Mouse (Mus musculus) embryonic facial prominence, embryonic 11.5 days (tissue): ENCODE results near the gene Mrpl2. TPM values are rescaled to one million over a fixed set of nuclear protein-coding genes. Genes with fewer than 3 reads are reported as not detected.

ENCODE experiments used
- ATAC-seq: fragments of 200-750 bp; cut with Nextera tagmentation; replicated peaks from 2 replicates; pipeline ENCODE4 v1.8.0; 2017; ENCODE audit warnings: low read depth; ENCODE audit not compliant: insufficient number of reproducible peaks, low FRiP score, low TSS enrichment
- DNase-seq: peaks from one replicate; pipeline ENCODE4 v3.0.0-alpha.2; 2015; ENCODE audit warnings: low spot score
- H3K27ac ChIP-seq: fragments of 300-500 bp; sonication (generic); replicated peaks from 2 replicates; pipeline ENCODE4 v1.5.1; 2014; ENCODE audit warnings: mild to moderate bottlenecking, low read depth, low read length, control low read depth
- H3K27me3 ChIP-seq: fragments of 300-500 bp; sonication (generic); 2 replicates; pipeline ENCODE4 v1.6.1; 2014; ENCODE audit warnings: mild to moderate bottlenecking, low read length, moderate library complexity, mixed read lengths; ENCODE audit not compliant: control insufficient read depth, insufficient read depth
- H3K36me3 ChIP-seq: fragments of 300-500 bp; sonication (generic); replicated peaks from 2 replicates; pipeline ENCODE4 v1.6.1; 2014; ENCODE audit warnings: low read depth, mild to moderate bottlenecking, low read length, moderate library complexity, mixed read lengths; ENCODE audit not compliant: control insufficient read depth, insufficient read depth
- H3K4me1 ChIP-seq: fragments of 300-500 bp; sonication (generic); 2 replicates; pipeline ENCODE4 v1.6.1; 2014; ENCODE audit warnings: low read length, mixed read lengths; ENCODE audit not compliant: control insufficient read depth, insufficient read depth
- H3K4me2 ChIP-seq: fragments of 300-500 bp; sonication (generic); 2 replicates; pipeline ENCODE4 v1.6.1; 2014; ENCODE audit warnings: low read depth, mild to moderate bottlenecking, control low read depth, low read length, moderate library complexity
- H3K4me3 ChIP-seq: fragments of 300-500 bp; sonication (generic); 2 replicates; pipeline ENCODE4 v1.5.1; 2014; ENCODE audit warnings: low read depth, low read length, control low read depth
- H3K9ac ChIP-seq: fragments of 300-500 bp; sonication (generic); replicated peaks from 2 replicates; pipeline ENCODE4 v1.6.1; 2014; ENCODE audit warnings: mild to moderate bottlenecking, control low read depth, low read length
- H3K9me3 ChIP-seq: fragments of 300-500 bp; sonication (generic); replicated peaks from 2 replicates; pipeline ENCODE4 v1.6.1; 2016; ENCODE audit warnings: mild to moderate bottlenecking, low read length, inconsistent platforms, mixed read lengths; ENCODE audit not compliant: control insufficient read depth
- WGBS: fragments of 180-500 bp; shearing (Covaris S2); extraction: QIAGEN DNeasy Blood & Tissue Kit; methylation state at CpG from one replicate; pipeline ENCODE4 v1.1.7; 2014; 5-methylcytosine and 5-hydroxymethylcytosine counted together
- polyA plus RNA-seq: library from polyadenylated mRNA; unstranded; fragments of >200 nt; fragmentation: Nextera tagmentation; extraction: Ambion mirVana; gene quantifications from 2 replicates; pipeline ENCODE4 v1.2.1, GENCODE M21; 2014

Mrpl2 gene
- polyA plus RNA-seq, 1 experiment from 2014 or later: 117 TPM

- no peaks in the 10 kb centered on the region for H3K9me3 ChIP-seq
- H3K27me3 ChIP-seq: no peaks in the 10 kb centered on the region
- WGBS: 0% methylated on average over 13 of the region's 13 CpGs
- peak overlapping the region; percentile 76 for H3K4me2 ChIP-seq
- H3K9ac ChIP-seq: peak overlapping the region; percentile 97
- DNase-seq (no peak), ATAC-seq (no peak)
- peaks cover 10% of the 10 kb centered on the region; the same call in 1 of the 2 replicates for H3K4me1 ChIP-seq
- no peak overlapping the region; the same call in 1 of the 2 replicates for H3K27ac ChIP-seq
- H3K4me3 ChIP-seq: peak overlapping the region; percentile 97
- H3K36me3 ChIP-seq: no peaks in the 10 kb centered on the region; the same call in 1 of the 2 replicates
Measured at GRCm38 (mm10) chr17:46628471-46628790, 17.6 kb upstream of the Mrpl2 start.

GRCm38 (mm10) chr17:46628791-46629684 lies 17.0 kb upstream of the Mrpl2 start, which contains the start of gene Ptk7:
Ptk7 (minus strand) TSS chr17:46629504.
- H3K27ac ChIP-seq: peak within 1 kb of the TSS; percentile 94
- H3K27me3 ChIP-seq: no peaks in the 10 kb centered on the region
- H3K4me1 ChIP-seq: peaks cover 8% of the 10 kb centered on the region; the same call in 1 of the 2 replicates
- H3K9me3 ChIP-seq: no peaks in the 10 kb centered on the region
- DNase-seq (peak; percentile 93), ATAC-seq (peak; percentile 64)
- no peaks in the 10 kb centered on the region; the same call in 1 of the 2 replicates for H3K36me3 ChIP-seq
- H3K4me3 ChIP-seq: peak within 1 kb of the TSS; percentile 97
- H3K4me2 ChIP-seq: peak within 1 kb of the TSS; percentile 76
- peak within 1 kb of the TSS; percentile 97 for H3K9ac ChIP-seq
- WGBS: under 1% methylated on average over 88 of the region's 90 CpGs

DNA sequence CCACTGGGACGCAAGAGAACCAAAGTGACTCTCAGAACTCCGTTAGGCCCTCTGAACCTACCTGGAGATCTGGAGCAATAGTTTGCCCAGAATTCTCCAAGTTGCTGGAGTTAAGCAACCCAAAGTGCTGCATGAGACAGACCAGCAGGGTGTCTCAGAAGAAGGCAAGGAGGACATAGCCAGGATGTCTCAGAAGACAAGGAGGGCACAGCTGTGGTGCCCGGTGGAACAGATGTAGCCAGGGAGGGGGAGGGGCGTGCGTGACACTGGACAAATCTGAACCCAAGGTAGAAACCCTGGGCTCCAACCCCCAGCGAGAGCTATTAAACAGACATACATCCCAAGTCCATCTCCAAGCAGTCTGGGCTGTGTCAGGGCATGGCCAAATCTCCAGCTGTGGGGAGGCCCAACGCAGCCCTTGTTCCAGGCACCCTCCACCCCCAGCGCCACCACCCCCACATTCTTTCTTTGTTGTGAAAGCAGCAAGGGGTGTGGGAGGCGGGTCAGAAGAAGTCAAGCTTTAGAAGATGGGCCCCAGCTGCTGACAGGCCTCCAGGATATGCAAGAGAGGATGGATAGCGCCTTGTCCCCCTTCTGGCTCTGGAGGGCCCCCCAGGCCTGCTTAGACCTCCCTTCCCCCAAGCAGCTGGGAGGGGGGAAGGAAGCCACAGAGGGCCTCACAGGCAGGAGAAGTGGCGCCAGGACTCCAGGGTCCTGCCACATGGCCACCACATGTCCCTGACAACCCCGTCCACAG lies 16.2 kb upstream of the Mrpl2 start:
- Histone ChIP-seq H3K9me3 (no peaks in the 10 kb centered on the region), H3K4me1 (peaks cover 5% of the 10 kb centered on the region; the same call in 1 of the 2 replicates), H3K27ac (peak overlapping the region; percentile 94), H3K4me3 (peak overlapping the region; percentile 97), H3K36me3 (no peaks in the 10 kb centered on the region; the same call in 1 of the 2 replicates), H3K9ac (peak overlapping the region; percentile 97), H3K4me2 (peak overlapping the region; percentile 76), H3K27me3 (no peaks in the 10 kb centered on the region)
- 3% methylated on average over 12 of the region's 12 CpGs for WGBS
- peak; percentile 74 for ATAC-seq
- peak; percentile 58 for DNase-seq

- Histone ChIP-seq H3K27ac (no peak overlapping the region), H3K9ac (peak overlapping the region; percentile 22), H3K4me2 (peak overlapping the region; percentile 10), H3K4me3 (no peak overlapping the region), H3K27me3 (no peaks in the 10 kb centered on the region), H3K4me1 (no peaks in the 10 kb centered on the region), H3K9me3 (no peaks in the 10 kb centered on the region), H3K36me3 (no peaks in the 10 kb centered on the region)
- ATAC-seq (no peak), DNase-seq (peak; percentile 82)
- 23% methylated on average over 15 of the region's 15 CpGs for WGBS
Measured at GRCm38 (mm10) chr17:46636831-46637523, 9.1 kb upstream of the Mrpl2 start.

- no peak for ATAC-seq
- Histone ChIP-seq H3K4me3 (no peak overlapping the region), H3K4me1 (no peaks in the 10 kb centered on the region; the same call in 1 of the 2 replicates), H3K27ac (no peak overlapping the region), H3K36me3 (no peaks in the 10 kb centered on the region), H3K4me2 (no peak overlapping the region), H3K9me3 (no peaks in the 10 kb centered on the region), H3K27me3 (no peaks in the 10 kb centered on the region), H3K9ac (no peak overlapping the region)
- no peak for DNase-seq
- 84% methylated on average over 9 of the region's 9 CpGs for WGBS
Measured at GRCm38 (mm10) chr17:46639929-46640328, 6.1 kb upstream of the Mrpl2 start.

DNA sequence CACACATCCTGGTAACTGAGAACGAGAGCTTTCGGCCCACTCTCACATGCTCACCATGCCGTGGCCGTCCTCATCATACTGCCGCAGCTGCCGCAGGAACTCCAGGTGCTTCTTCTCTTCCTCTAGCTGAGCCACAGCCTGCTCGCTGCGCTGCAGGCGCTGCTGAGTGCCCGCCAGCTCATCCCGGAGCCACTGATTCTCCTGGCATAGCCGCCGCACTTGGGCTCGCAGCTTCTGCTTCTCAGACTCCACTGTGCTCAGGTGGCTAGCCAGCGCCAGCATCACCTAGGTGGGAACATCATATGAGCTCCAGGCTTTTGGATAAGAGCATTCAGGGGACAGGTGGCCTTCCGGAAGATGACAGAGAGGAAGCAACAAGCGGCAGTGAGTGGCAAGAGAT lies 4.0 kb upstream of the Mrpl2 start:
- DNase-seq (no peak), ATAC-seq (no peak)
- no peaks in the 10 kb centered on the region; the same call in 1 of the 2 replicates for H3K4me1 ChIP-seq
- H3K4me2 ChIP-seq: no peak overlapping the region
- H3K9ac ChIP-seq: no peak overlapping the region
- no peaks in the 10 kb centered on the region for H3K27me3 ChIP-seq
- H3K4me3 ChIP-seq: no peak overlapping the region
- 91% methylated on average over 17 of the region's 17 CpGs for WGBS
- H3K36me3 ChIP-seq: no peaks in the 10 kb centered on the region
- H3K27ac ChIP-seq: no peak overlapping the region
- H3K9me3 ChIP-seq: no peaks in the 10 kb centered on the region

GRCm38 (mm10) chr17:46644152-46644805 lies 1.8 kb upstream of the Mrpl2 start:
- ATAC-seq: no peak
- 84% methylated on average over 12 of the region's 12 CpGs for WGBS
- H3K4me1 ChIP-seq: no peaks in the 10 kb centered on the region; the same call in 1 of the 2 replicates

More at GRCm38 (mm10) chr17:46644152-46644805, 1.8 kb upstream of the Mrpl2 start:
- no peak overlapping the region for H3K27ac ChIP-seq
- no peak overlapping the region for H3K4me3 ChIP-seq
- H3K9me3 ChIP-seq: no peaks in the 10 kb centered on the region
- H3K36me3 ChIP-seq: no peaks in the 10 kb centered on the region
- no peak for DNase-seq
- H3K4me2 ChIP-seq: no peak overlapping the region
- no peaks in the 10 kb centered on the region for H3K27me3 ChIP-seq
- peak overlapping the region; percentile 50; the same call in 1 of the 2 replicates for H3K9ac ChIP-seq
